Mouse (Mus musculus): ENCODE measurements around the gene Fam71e1. TPM values are rescaled to one million over a fixed set of nuclear protein-coding genes. Genes with fewer than 3 reads are reported as not detected.

Fam71e1 gene
- total and polyA plus RNA-seq, 3 experiments: 1.2 to 2.0 TPM; not detected in 1

- no peak for TF ChIP-seq RCOR1 (IDR thresholded peaks at IDR 0.05; ENCODE audit: low read depth, low read length)
- TF ChIP-seq TCF12 (IDR thresholded peaks at IDR 0.05; ENCODE audit: low read depth, low read length): no peak
- no peak for TF ChIP-seq JUND (IDR thresholded peaks at IDR 0.05; ENCODE audit: low read depth, low read length)
- DNase-seq (ENCODE audit: low read depth, low spot score): no peak
- H3K9ac ChIP-seq (ENCODE audit: control insufficient read depth, low read depth, low read length, poor library complexity, severe bottlenecking): no peak overlapping the region
- no peaks in the 10 kb centered on the region; a peak in 1 of 4 replicates for H3K27me3 ChIP-seq (ENCODE audit: control insufficient read depth in 1 of 2, insufficient read depth in 2 of 2, low read length in 2 of 2)
- no peak overlapping the region for H3K4me3 ChIP-seq (ENCODE audit: control insufficient read depth in 1 of 2, insufficient read depth in 1 of 2, low read depth in 2 of 2, low read length in 2 of 2)
- no peaks in the 10 kb centered on the region for H3K9me3 ChIP-seq (replicated peaks; ENCODE audit: insufficient read depth, low read length)
- 0 out of 4 replicates have a peak, but pooled peaks cover 0 to 2% of the 10 kb centered on the region in 2 experiments for H3K36me3 ChIP-seq (ENCODE audit: control insufficient read depth in 1 of 2, insufficient read depth in 2 of 2, low read length in 2 of 2)
- peaks cover 0 to 6% of the 10 kb centered on the region in 2 experiments; a peak in 2 of 4 replicates for H3K4me1 ChIP-seq (ENCODE audit: control insufficient read depth in 1 of 2, insufficient read depth in 2 of 2, low read length in 2 of 2)
- no peaks in the 10 kb centered on the region; the same call in 1 of the 2 replicates for H3K79me2 ChIP-seq (ENCODE audit: control insufficient read depth, insufficient read depth, low read length, poor library complexity)
- no peak overlapping the region for H3K27ac ChIP-seq (ENCODE audit: control insufficient read depth, low read depth, low read length)
Measured at GRCm38 (mm10) chr7:44529518-44529917, 33.1 kb downstream of the Fam71e1 start.

- Histone ChIP-seq H3K27ac (ENCODE audit: control insufficient read depth, low read depth, low read length) (no peak overlapping the region), H3K4me1 (ENCODE audit: control insufficient read depth in 1 of 2, insufficient read depth in 2 of 2, low read length in 2 of 2) (peaks cover 0 to 6% of the 10 kb centered on the region in 2 experiments; a peak in 2 of 4 replicates), H3K4me3 (ENCODE audit: control insufficient read depth in 1 of 2, insufficient read depth in 1 of 2, low read depth in 2 of 2, low read length in 2 of 2) (no peak overlapping the region)
Measured at GRCm38 (mm10) chr7:44530507-44530906, 34.1 kb downstream of the Fam71e1 start.

GRCm38 (mm10) chr7:44531207-44531606, 34.8 kb downstream of the Fam71e1 start:
- H3K27ac ChIP-seq (ENCODE audit: control insufficient read depth, low read depth, low read length): no peak overlapping the region
- H3K9ac ChIP-seq (ENCODE audit: control insufficient read depth, low read depth, low read length, poor library complexity, severe bottlenecking): no peak overlapping the region
- no peak for DNase-seq (ENCODE audit: low read depth, low spot score)
- no peak for TF ChIP-seq TBP (IDR thresholded peaks at IDR 0.05; ENCODE audit: low read depth, low read length)
- no peak for TF ChIP-seq ZC3H11A (IDR thresholded peaks at IDR 0.05; ENCODE audit: low read depth, low read length)
- no peak for TF ChIP-seq MYC (IDR thresholded peaks at IDR 0.05; ENCODE audit: low read depth, low read length)
- TF ChIP-seq BHLHE40 (IDR thresholded peaks at IDR 0.05; ENCODE audit: borderline replicate concordance, low read depth, low read length): no peak
- no peak for TF ChIP-seq POLR2AphosphoS5 (IDR thresholded peaks at IDR 0.05; ENCODE audit: borderline replicate concordance, low read depth, low read length)
- TF ChIP-seq USF1 (IDR thresholded peaks at IDR 0.05; ENCODE audit: low read depth, low read length): no peak
- peaks cover 0 to 6% of the 10 kb centered on the region in 2 experiments; a peak in 2 of 4 replicates for H3K4me1 ChIP-seq (ENCODE audit: control insufficient read depth in 1 of 2, insufficient read depth in 2 of 2, low read length in 2 of 2)
- no peaks in the 10 kb centered on the region for H3K9me3 ChIP-seq (replicated peaks; ENCODE audit: insufficient read depth, low read length)
- H3K79me2 ChIP-seq (ENCODE audit: control insufficient read depth, insufficient read depth, low read length, poor library complexity): no peaks in the 10 kb centered on the region; the same call in 1 of the 2 replicates
- no peaks in the 10 kb centered on the region for H3K27me3 ChIP-seq (ENCODE audit: control insufficient read depth in 1 of 2, insufficient read depth in 2 of 2, low read length in 2 of 2)
- H3K4me3 ChIP-seq (ENCODE audit: control insufficient read depth in 1 of 2, insufficient read depth in 1 of 2, low read depth in 2 of 2, low read length in 2 of 2): no peak overlapping the region
- H3K36me3 ChIP-seq (ENCODE audit: control insufficient read depth in 1 of 2, insufficient read depth in 2 of 2, low read length in 2 of 2): 0 out of 4 replicates have a peak, but pooled peaks cover 0 to 2% of the 10 kb centered on the region in 2 experiments

More at GRCm38 (mm10) chr7:44530507-44530906, 34.1 kb downstream of the Fam71e1 start:
- 0 out of 4 replicates have a peak, but pooled peaks cover 0 to 2% of the 10 kb centered on the region in 2 experiments for H3K36me3 ChIP-seq (ENCODE audit: control insufficient read depth in 1 of 2, insufficient read depth in 2 of 2, low read length in 2 of 2)
- no peak for DNase-seq (ENCODE audit: low read depth, low spot score)
- H3K9me3 ChIP-seq (replicated peaks; ENCODE audit: insufficient read depth, low read length): no peaks in the 10 kb centered on the region
- no peaks in the 10 kb centered on the region for H3K27me3 ChIP-seq (ENCODE audit: control insufficient read depth in 1 of 2, insufficient read depth in 2 of 2, low read length in 2 of 2)
- no peak overlapping the region for H3K9ac ChIP-seq (ENCODE audit: control insufficient read depth, low read depth, low read length, poor library complexity, severe bottlenecking)
- TF ChIP-seq TBP (IDR thresholded peaks at IDR 0.05; ENCODE audit: low read depth, low read length) (no peak), POLR2A (IDR thresholded peaks at IDR 0.05; ENCODE audit: control insufficient read depth in 1 of 2, insufficient read depth in 1 of 2, low read depth in 1 of 2, low read length in 2 of 2, poor library complexity in 1 of 2) (no peak), USF1 (IDR thresholded peaks at IDR 0.05; ENCODE audit: low read depth, low read length) (no peak), GABPA (IDR thresholded peaks at IDR 0.05; ENCODE audit: low read depth, low read length) (no peak), CHD2 (IDR thresholded peaks at IDR 0.05; ENCODE audit: low read length) (no peak), ZKSCAN1 (IDR thresholded peaks at IDR 0.05; ENCODE audit: low read depth, low read length) (no peak), KAT2A (conservative IDR thresholded peaks at IDR 0.05; ENCODE audit: low read depth, low read length) (no peak), TCF12 (IDR thresholded peaks at IDR 0.05; ENCODE audit: low read depth, low read length) (no peak), NRF1 (IDR thresholded peaks at IDR 0.05; ENCODE audit: insufficient read depth, low read depth, low read length, poor library complexity, severe bottlenecking) (no peak), BHLHE40 (IDR thresholded peaks at IDR 0.05; ENCODE audit: borderline replicate concordance, low read depth, low read length) (no peak), ELF1 (IDR thresholded peaks at IDR 0.05; ENCODE audit: low read depth, low read length) (no peak), MYC (IDR thresholded peaks at IDR 0.05; ENCODE audit: low read depth, low read length) (no peak), NELFE (IDR thresholded peaks at IDR 0.05; ENCODE audit: low read depth, low read length) (no peak), GATA1 (IDR thresholded peaks at IDR 0.05; ENCODE audit: low read depth, low read length) (no peak), USF2 (IDR thresholded peaks at IDR 0.05; ENCODE audit: borderline replicate concordance in 1 of 2, insufficient read depth in 1 of 2, low read depth in 1 of 2, low read length in 2 of 2) (no peak), HCFC1 (IDR thresholded peaks at IDR 0.05; ENCODE audit: low read depth, low read length) (no peak), MXI1 (IDR thresholded peaks at IDR 0.05; ENCODE audit: low read depth, low read length) (no peak), ZNF384 (IDR thresholded peaks at IDR 0.05; ENCODE audit: low read depth, low read length) (no peak), MAX (IDR thresholded peaks at IDR 0.05; ENCODE audit: low read length) (no peak), POLR2AphosphoS2 (IDR thresholded peaks at IDR 0.05; ENCODE audit: low read length) (no peak)
- H3K79me2 ChIP-seq (ENCODE audit: control insufficient read depth, insufficient read depth, low read length, poor library complexity): no peaks in the 10 kb centered on the region; the same call in 1 of the 2 replicates
